Mouse (Mus musculus) B cell, adult (primary cell): ENCODE measurements around the gene Tmem182. TPM values are rescaled to one million over a fixed set of nuclear protein-coding genes. Genes with fewer than 3 reads are reported as not detected.

Experiments
- total RNA-seq: library from RNA; stranded (reverse); gene quantifications from 4 replicates; pipeline ENCODE4 v1.2.4, GENCODE M21; 2023; ENCODE audit not compliant: inconsistent age

Gene Tmem182
- total RNA-seq, result not detected in 4 replicates

GRCm38 (mm10) chr1:40805351-40805750 lies at the start of gene Tmem182:
Gene Tmem182 (plus strand): TSS chr1:40805601.

GRCm38 (mm10) chr1:40790324-40791141 lies 14.9 kb upstream of the Tmem182 start, which contains the start of gene Mfsd9:
Gene Mfsd9 (minus strand): TSS chr1:40790687.

Other genes with a start within 250 kb of the Tmem182 start
- not detected in 4 replicates for gene Slc9a4, start 225.5 kb upstream of the Tmem182 start, total RNA-seq
- not detected in 4 replicates for gene Slc9a2, start 125.0 kb upstream of the Tmem182 start, total RNA-seq
- 1.1 to 1.4 TPM (median 1.2 TPM) in 4 replicates for gene Mfsd9, start 14.9 kb upstream of the Tmem182 start, total RNA-seq